Mouse (Mus musculus) ovary, adult 18-20 months (tissue): ENCODE data around the gene Cnr2.

ENCODE experiments used
- DNase-seq: peaks from one replicate; pipeline ENCODE4 v3.0.0; 2022; ENCODE audit warnings: low spot score, mixed read lengths

Gene Cnr2

DNA sequence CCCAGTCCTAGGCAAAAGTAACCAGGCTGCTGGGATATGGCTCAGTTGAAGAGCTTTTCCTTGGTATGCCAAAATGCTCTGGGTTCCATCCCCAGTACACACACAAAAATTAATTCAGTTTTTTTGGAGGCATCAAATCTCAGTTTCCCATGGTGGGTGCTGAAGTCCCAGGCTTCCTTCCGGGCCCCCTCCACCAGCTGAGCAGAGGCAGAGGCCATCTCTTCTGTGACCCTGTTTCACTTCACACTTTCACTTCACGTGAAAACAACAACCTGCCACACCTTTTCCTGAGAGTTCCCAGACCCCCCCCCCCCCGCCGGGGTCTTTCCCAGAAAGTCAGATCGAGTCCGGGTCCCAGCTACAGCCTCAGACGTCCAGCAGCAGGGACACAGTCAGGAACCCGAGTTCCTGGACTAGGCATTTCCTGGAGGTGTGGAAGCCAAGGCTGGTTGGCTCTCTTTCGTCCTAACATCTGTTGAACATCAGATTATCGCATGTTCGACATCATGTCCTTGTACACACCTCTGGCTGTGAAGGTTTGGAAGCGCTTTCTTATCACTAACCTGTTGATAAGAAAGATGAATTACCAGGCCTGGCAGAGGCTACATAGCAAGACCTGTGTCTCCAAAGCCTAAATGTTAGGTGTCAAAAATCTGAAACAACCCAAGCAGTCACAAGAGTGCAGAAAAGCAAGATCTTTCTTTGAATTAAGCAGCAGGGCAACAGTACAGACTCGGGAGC is 14.3 kb downstream of the Cnr2 start:
- no peak for DNase-seq

DNA sequence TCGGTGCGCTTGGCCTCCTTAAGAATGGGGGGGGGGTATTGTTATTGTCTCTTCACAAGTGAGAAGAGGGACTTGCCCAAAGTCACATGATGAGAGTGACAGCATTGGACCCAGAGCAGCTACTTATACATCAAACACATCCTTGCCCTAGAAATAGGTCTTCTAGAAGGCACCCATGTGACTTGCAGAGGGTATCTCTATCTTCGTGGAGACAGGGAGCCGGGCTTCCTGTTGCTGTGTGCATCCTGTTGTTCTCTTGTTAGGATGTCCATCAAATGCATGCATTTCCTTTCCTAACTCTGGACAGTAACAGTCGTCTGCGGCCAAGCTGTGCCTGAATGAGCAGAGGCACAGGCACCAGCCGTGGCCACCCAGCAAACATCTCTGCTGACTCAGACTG is 16.3 kb downstream of the Cnr2 start:
- DNase-seq, result no peak

DNA sequence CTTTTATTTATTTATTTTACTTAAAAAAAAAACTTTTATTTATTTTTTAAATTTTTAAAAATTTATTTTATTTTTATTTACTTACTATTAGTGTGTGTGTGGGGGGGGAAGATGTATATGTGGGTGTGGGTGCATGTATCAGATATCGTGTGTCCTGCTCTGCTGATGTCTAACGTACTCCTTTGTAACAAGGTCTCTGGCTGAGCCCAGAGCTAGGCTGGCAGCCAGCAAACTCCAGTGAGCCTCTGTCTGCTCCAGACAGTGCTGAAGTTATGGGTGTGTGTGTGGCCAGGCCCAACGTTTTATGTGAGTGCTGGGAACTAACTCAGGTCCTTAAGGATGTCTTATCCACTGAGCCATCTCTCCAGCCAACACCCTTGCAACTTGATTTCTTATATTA is 17.0 kb downstream of the Cnr2 start:
- no peak for DNase-seq

DNA sequence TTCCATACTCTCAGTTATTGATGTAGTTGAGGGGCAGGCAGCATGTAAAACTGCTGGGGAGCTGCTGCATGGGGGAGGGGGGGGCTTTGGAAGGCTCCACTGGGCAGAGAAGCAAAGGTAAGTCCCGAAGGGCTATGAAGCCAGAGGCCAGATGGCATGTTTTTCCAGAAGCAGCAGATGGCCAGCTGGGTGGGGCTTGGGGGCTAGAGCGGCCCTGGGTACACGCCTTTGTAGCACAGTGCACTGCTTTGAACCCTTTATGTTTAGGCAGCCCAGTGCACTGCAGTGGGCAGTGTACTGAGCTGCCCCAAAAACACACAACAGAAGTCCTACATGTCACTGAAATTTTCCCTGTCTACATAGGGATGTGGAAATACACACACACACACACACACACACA is 17.6 kb downstream of the Cnr2 start:
- no peak for DNase-seq

DNA sequence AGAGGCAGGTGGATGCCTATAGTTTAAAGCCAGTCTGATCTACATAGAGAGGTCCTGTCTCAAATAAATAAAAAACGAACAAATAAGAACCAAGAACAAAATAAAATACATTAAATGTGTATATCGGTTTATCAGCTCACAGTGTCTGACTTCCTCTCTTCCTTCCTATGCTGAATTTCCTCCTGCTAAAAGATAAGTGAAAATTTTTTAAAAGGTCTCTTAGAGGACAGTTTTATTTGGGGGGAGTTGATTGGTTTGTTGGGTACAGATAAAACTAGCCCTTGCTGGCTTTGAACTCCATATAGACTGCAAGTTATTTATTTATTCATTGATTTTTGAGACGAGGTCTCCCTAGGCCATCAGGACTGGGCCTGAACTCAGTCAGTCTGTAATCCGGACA is 18.2 kb downstream of the Cnr2 start:
- DNase-seq, result no peak

DNA sequence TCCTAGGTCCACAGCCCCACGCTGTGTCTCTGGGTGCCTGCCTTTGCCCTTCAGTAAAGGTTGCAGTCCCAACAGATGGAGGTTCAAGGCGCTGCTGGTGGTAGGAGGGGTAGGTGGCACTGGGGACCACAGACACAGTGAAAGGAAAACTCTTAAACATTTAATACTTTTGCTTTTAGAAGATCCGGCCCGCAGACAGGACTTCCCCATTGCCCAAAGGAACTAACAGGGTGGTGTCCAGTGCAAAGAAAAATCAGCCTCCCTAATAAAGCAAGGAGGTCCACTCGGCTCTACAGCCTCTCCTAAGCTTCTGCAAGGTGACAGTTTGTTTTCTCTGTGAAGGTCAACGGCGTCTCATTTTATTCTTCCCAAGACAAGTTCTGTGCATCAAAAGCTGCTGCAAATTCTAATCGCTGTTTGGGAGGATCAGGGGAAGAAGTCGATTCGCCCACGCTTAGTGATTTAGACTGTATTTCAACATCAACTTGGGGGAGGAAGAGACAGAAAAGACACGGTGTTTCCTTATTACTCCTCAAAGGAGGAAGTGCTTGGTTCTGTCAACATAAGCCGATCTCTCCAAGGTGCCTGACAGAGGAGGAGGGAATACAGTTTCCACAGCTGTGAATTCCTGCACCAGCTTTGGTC is 23.6 kb downstream of the Cnr2 start:
- no peak for DNase-seq

DNA sequence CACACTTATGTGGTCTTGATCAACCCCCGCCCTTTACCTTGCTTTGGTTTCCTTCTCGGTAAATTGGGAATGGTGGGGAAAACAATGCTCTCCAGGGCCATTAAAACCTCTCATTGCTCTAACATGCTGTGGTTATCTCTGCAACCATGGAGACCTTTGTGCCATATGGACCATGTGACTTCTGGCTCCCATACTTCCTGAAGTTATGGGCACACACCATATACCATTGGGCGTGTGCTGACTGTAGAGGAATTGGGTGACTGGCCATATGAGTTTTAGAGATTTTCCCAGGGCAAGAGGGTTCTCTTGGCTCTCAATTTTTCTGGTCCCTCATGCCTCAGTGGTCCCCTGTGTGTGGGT is 24.1 kb downstream of the Cnr2 start:
- DNase-seq, result no peak

DNA sequence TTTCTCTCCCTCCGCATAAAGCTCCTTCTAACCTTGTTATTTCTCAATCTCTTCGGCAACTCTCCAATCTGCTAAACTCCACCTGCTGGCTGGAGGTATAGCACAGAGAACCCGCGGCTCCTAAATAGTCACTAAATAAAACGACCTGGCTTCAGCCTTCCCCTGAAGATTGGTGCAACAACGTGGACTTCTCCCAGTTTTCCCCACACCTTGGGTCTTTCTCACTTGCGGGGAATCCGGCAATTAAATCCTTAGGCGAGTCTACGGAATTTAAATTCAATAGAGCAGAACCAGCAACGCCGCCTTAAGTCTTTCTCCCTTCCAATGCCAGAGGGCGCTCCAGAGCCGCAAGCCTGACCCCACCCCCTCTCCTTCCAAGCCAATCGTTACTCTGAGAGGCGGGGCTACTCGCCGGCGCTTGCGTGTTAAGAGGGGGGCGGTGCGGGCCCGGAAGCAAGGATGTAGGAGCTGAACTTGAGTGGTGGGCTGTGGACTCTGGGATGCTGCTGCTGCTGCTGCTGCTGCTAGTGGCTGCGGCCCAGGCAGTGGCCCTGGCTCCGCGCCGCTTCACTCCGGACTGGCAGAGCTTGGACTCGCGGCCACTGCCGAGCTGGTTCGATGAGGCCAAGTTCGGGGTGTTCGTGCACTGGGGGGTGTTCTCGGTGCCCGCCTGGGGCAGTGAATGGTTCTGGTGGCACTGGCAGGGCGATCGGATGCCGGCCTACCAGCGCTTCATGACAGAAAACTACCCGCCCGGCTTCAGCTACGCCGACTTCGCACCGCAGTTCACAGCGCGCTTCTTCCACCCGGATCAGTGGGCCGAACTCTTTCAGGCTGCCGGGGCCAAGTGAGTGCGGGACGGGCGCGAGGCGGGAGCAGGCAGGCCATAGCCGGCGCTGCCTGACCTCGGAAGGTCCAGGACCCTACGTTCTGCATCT is 25.4 kb downstream of the Cnr2 start, which contains the start of gene Fuca1:
Fuca1 (plus strand) TSS at position 432 of the 938 bp plus-strand sequence.
- peak; percentile 90 for DNase-seq

DNA sequence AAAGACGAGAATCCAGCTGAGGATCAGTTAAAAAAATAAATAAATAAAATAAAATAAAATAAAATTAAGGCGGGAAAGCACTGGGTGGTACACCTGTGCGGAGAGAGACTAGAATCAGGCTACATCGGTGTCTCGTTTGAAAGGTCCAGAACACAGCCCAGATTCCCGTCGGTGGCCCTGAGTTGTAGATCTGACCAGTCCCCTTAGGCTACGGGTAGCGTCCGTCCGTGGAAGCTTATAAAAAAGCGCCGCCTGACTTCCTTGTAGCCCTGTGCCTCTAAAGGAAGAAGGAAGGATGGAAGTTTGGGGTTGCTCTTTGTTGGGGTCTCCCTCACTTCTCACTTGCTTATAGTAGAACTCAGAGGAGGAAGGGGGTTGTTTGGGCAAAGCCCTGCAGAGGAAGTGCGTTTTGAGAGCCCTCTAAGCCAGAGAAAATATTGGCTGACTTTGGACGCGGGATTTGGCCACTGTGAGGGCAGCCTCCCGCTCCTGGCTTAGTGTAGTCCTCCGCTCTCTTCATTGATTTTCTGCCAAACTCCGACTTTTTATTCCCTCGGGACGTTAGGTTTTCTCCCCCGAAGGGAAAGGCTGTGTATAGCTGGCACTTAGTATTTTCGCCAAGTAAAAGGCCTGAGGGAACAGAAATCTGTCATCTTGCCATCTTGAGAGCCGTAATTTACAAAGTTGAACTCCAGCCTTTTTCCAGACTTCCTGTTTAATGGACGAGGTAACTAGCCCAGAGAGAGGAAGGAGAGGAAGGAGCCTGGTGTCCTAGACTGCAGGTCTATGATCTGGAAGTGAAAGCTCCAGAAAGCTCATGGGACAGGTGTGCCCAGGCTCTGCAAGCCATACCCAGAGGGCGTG is 26.3 kb downstream of the Cnr2 start:
- DNase-seq, result no peak

DNA sequence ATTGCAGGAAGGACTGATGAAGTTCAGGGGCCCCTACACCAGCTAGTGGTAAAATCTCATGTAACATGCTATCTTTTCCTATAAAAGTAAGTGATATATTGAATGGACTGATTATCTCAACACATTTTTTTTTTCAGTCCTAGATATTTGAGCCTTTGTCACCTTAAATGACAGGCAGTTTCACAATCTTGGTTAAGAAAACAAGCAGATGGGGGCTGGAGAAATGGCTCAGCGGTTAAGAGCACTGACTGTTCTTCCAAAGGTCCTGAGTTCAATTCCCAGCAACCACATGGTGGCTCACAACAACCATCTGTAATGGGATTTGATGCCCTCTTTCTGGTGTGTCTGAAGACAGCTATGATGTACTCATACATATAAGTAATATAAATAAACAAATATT is 27.0 kb downstream of the Cnr2 start:
- DNase-seq, result no peak

DNA sequence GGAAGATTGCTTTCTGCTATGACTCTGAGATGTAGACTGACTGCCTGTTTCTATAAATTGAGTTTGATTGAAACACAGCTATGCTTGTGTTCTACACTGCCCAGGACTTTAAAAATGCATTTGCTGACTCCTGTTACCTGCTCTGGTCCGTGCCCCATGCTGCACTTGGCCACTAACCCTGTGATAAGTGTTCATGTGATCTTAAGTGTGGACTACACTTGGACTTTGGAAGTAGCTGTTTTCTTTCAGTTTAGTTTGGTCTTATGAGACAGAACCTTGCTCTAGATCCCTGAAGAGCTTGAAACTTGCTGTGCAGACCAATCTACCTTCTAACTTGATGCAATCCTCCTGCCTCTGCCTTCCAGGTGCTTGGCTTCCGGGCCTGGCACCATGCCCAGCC is 29.2 kb downstream of the Cnr2 start:
- no peak for DNase-seq

DNA sequence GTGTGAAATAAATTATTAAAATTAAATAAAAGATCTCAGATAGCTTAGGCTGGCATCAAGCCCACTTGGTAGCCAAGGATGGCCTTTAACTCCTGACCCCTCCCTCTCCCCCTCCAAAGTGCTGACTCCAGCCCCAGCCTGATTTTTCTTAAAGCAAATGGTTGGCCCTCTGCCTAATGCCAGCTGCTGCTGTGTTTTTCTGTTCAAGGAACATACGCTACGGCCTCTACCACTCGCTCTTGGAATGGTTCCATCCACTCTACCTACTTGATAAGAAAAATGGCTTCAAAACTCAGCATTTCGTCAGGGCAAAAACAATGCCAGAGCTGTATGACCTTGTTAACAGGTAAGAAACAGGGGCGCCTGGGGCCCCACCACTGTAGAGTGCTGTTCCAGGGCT is 30.1 kb downstream of the Cnr2 start:
- DNase-seq, result peak; percentile 37

DNA sequence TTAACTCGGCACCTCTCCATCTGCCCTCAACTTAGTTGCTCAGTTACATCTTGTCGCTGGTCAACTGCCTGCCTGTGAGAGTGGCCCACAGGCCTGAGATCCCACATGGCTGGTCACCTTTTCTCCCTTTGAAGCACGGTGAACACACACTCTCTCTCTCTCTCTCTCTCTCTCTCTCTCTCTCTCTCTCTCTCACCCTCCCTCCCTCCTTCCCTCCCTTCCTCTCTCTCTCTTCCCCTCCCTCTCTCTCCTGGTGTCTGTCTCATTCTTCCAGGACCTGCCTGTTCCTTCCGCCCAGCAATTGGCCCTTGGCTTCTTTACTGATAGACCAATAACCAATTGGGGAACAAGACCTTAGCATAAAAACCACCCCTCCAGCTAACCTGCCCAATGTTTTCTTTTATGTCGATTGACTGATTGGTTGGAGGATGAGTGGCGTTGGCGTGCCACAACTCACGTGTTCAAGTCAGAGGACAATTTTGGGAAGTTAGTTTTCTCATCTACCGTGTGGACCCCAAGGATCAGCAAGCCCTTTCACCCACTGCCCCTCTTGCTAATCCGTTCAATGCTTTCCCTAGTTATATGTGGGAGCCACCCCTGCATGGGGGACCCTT is 31.1 kb downstream of the Cnr2 start:
- no peak for DNase-seq

DNA sequence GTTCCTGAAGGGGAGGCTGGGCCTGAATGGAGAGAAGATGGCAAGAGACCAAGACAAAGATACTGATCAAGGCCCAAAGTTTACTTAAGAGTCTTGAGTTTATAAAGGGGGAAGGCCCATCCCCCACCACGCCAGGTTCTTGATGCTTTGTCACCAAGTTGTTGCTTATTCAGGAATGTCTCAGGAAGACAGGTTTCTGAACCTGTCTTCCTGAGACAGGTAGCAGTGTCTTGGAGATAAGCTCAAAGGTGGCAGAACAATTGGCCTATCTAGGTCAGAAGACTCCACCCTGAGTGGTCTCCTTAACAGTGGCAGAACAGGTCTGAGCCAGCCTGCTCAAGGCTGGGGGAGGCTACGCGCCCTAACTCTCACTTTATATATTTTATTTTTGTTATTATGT is 31.7 kb downstream of the Cnr2 start:
- no peak for DNase-seq

DNA sequence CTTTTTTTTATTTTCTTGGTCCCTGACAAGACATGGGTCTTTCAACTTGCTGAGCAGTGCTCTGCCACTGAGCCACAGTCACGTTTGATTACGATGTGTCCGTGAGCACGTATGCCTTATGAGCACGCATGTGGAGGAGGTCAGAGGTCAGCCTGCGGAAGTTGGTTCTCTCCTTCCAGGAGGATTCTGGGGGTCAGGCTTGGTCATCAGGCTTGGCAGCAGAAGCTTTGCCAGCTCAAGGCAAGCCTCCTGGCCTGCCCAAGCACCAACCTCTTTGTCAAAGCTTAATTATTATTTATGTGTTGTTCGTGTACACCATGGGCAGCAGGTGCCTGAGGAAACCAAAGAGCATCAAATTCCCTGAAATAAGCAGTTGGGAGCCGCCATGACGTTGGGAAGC is 33.2 kb downstream of the Cnr2 start:
- no peak for DNase-seq

DNA sequence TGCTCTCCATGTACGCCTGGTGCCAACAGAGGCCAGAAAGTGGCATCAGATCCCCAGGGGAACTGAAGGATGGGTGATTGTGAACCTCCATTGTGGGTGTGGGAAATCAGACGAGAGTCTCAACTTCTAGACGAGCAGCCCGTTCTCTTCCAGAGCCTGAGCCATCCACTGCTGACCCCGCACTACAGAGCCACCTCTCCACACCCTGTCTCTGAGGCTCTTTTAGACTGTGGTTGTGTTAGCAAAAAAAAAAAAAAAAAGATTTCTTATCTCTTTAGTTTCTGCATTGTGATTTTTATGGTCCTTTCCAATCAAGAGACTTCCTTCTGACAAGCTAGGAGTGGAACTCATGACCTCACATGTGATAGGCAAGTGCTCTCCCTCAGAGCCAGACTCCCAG is 34.2 kb downstream of the Cnr2 start:
- no peak for DNase-seq

DNA sequence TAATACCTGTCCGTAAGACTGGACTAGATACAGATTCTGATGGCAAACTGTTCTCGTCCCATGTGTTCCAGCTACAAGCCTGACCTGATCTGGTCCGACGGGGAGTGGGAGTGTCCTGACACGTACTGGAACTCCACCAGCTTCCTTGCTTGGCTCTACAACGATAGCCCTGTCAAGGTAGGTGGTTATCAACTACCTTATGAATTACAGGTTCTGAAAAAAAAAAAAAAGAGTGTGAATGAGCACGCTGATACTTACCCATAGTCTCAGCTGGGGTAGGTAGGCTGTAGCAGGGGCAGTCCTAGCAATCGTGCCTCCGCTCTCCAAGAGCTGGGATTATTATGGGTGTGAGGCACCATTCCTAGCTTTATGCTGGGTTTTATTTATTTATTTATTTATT is 34.6 kb downstream of the Cnr2 start:
- DNase-seq, result no peak

DNA sequence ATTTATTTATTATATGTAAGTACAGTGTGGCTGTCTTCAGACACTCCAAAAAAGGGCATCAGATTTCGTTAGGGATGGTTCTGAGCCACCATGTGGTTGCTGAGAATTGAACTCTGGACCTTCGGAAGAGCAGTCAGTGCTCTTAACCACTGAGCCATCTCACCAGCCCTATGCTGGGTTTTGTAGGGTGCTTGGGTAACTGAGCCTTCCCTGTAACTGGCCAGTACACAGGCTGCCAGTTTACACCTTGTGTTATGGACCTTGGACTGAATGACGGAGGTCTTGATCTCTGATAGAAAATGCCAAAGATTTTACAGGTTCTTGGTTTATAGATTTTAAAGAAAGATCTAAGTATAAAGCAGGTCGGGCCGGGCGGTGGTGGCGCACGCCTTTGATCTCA is 35.0 kb downstream of the Cnr2 start:
- DNase-seq, result no peak

DNA sequence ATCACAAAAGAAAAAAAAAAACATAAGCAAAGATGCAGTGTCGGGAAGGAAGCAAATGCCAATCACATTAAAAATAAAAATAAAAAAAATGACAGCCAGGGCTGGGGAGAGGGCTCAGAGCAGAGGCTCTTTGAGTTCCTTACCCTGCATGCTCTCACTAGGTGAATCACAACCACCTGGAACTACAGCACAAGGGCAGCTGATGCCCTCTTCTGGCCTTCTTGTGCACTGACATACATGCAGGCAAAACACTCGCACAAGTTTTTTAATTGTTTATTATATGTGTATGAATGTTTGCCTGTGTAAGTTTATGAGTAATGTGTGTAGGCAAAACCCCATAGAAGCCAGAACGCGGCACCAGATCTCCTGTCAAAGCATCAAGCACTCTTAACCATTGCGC is 36.6 kb downstream of the Cnr2 start:
- no peak for DNase-seq

DNA sequence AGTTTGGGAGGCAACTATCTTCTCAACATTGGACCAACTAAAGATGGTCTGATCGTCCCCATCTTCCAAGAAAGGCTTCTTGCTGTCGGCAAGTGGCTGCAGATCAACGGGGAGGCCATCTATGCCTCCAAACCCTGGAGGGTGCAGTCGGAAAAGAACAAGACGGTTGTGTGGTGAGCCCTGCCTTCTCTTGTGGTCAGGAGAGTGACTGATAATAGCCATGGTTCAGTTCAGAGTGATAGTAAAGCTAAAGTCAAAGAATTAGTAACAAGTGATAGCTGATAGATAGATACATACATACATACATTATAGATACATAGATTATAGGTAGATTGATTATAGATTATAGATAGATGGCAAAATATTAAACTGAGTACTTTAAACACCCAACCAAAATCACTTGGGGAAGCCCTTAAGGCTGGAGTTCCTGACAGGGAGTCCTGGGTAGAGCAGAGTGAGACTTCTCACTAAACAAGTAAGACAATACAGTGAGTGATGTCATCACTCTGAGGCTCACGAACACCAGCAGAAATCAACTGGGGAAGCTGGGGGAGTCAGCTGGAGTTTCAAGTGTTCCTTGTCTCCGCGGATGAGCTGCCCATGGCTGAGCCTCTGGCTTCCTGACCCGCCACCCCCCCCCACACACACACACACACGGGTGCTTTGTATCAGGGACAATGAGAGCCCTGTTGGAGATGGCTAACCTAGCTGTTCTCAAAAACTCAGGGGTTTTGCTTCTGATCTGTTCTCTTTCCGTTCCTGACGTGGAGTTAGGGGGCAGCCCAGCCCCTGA is 39.7 kb downstream of the Cnr2 start:
- DNase-seq, result no peak

DNA sequence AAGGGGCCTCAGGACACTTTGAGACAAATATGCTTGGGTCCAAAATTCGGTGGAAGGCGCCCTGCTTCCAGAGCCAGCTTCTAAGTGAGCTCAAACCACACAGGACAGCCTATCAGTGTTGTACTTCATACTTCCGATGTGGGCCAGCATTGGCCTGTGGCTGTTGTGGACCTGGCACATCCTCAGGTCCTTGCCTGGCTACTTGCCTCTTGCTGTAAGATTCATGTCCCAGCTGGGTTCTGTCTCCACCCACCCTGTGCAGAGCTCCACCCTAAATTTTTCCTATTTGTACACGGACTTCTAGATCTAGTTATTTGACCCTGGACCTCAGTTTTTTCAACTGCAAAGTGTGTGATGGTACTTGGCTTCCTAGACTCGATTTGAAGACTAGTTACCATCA is 40.3 kb downstream of the Cnr2 start:
- no peak for DNase-seq
